In genomic region chr1:96871528-96872360, GRCm38 (mm10) we compare ENCODE assay signal across 8 mouse cellular contexts. TPM values are rescaled to one million over a fixed set of nuclear protein-coding genes. Genes with fewer than 3 reads are reported as not detected.
DNase-seq lines count a peak whose midpoint lies in the region; ATAC-seq lines count a peak whose summit lies in the region.

TSS of gene Slco4c1 (minus strand) at chr1:96872171.

- H3K4me2 ChIP-seq in forebrain, embryonic 16.5 days (ENCODE audit: low read length): peak within 1 kb of the TSS; percentile 97
- H3K4me2 ChIP-seq in stomach, embryonic 14.5 days (replicated peaks; ENCODE audit: low read depth, low read length): peak within 1 kb of the TSS; percentile 75

- ATAC-seq in forebrain, embryonic 16.5 days: peak; percentile 85
- ATAC-seq in stomach, embryonic 14.5 days (ENCODE audit: insufficient number of reproducible peaks, insufficient read depth, low FRiP score, low read depth): peak; percentile 93

- H3K27me3 ChIP-seq in forebrain, embryonic 16.5 days (replicated peaks; ENCODE audit: control insufficient read depth, insufficient read depth, low read length): no peaks in the 10 kb centered on the region
- peaks cover 33% of the 10 kb centered on the region for H3K27me3 ChIP-seq in limb, embryonic 10.5 days (ENCODE audit: low read depth, poor library complexity, severe bottlenecking)
- no peaks in the 10 kb centered on the region for H3K27me3 ChIP-seq in stomach, embryonic 14.5 days (ENCODE audit: control insufficient read depth, insufficient read depth, low read length)

- H3K4me3 ChIP-seq in forebrain, embryonic 16.5 days (replicated peaks; ENCODE audit: low read length): peak within 1 kb of the TSS; percentile 66
- peak within 1 kb of the TSS; percentile 57 for H3K4me3 ChIP-seq in limb, embryonic 10.5 days
- H3K4me3 ChIP-seq in stomach, embryonic 14.5 days (ENCODE audit: low read depth, low read length): peak within 1 kb of the TSS; percentile 47

- H3K9ac ChIP-seq in forebrain, embryonic 16.5 days (replicated peaks; ENCODE audit: low read depth, low read length): peak within 1 kb of the TSS; percentile 68
- no peak within 1 kb of the TSS for H3K9ac ChIP-seq in stomach, embryonic 14.5 days (replicated peaks; ENCODE audit: low read depth, low read length)

- H3K4me1 ChIP-seq in forebrain, embryonic 16.5 days (replicated peaks; ENCODE audit: control insufficient read depth, insufficient read depth, low read length): peaks cover 7% of the 10 kb centered on the region; the same call in 1 of the 2 replicates
- peaks cover 10% of the 10 kb centered on the region for H3K4me1 ChIP-seq in limb, embryonic 10.5 days
- H3K4me1 ChIP-seq in stomach, embryonic 14.5 days (ENCODE audit: control insufficient read depth, insufficient read depth, low read length): peaks cover 5% of the 10 kb centered on the region; the same call in 1 of the 2 replicates

- no peak within 1 kb of the TSS for H3K27ac ChIP-seq in forebrain, embryonic 16.5 days (ENCODE audit: low read length)
- no peak within 1 kb of the TSS for H3K27ac ChIP-seq in limb, embryonic 10.5 days
- H3K27ac ChIP-seq in stomach, embryonic 14.5 days (ENCODE audit: low read length): no peak within 1 kb of the TSS

- no peaks in the 10 kb centered on the region for H3K9me3 ChIP-seq in forebrain, embryonic 16.5 days (ENCODE audit: control insufficient read depth, low read length)
- H3K9me3 ChIP-seq in limb, embryonic 10.5 days (replicated peaks): no peaks in the 10 kb centered on the region
- no peaks in the 10 kb centered on the region for H3K9me3 ChIP-seq in stomach, embryonic 14.5 days (ENCODE audit: control insufficient read depth, low read depth, low read length)

- WGBS in forebrain, embryonic 16.5 days: 1% methylated on average over 40 of the region's 40 CpGs
- WGBS in limb, embryonic 10.5 days: 2% methylated on average over 40 of the region's 40 CpGs
- 2% methylated on average over 40 of the region's 40 CpGs for WGBS in stomach, embryonic 14.5 days

- no peaks in the 10 kb centered on the region for H3K36me3 ChIP-seq in forebrain, embryonic 16.5 days (ENCODE audit: control insufficient read depth, insufficient read depth)
- H3K36me3 ChIP-seq in limb, embryonic 10.5 days: no peaks in the 10 kb centered on the region
- H3K36me3 ChIP-seq in stomach, embryonic 14.5 days (ENCODE audit: control insufficient read depth, insufficient read depth, low read length): no peaks in the 10 kb centered on the region

- peak; percentile 53 for DNase-seq in adrenal gland, postnatal 10 days
- DNase-seq in adrenal gland, adult 18-20 months (ENCODE audit: low spot score in 2 of 2): no peak
- peak; percentile 18 for DNase-seq in cerebellum, adult 11-12 months
- DNase-seq in kidney, adult 18-20 months: peak; percentile 68
- DNase-seq in limb, embryonic 10.5 days (ENCODE audit: low spot score): peak; percentile 38
- DNase-seq in mesoderm, embryonic 11.5 days (ENCODE audit: low read depth, low spot score): peak; percentile 21

RNA-seq across cellular contexts. Expression of gene Slco4c1, which starts in this region (rescaled TPM):
- under 1 TPM; 0.06 to 0.09 TPM for total RNA-seq in adrenal gland, postnatal 10 days (2021)
- not detected for total RNA-seq in adrenal gland, adult 18-20 months (2021)
- 0.62 and 0.81 TPM in 2 replicates for polyA plus RNA-seq in forebrain, embryonic 16.5 days (2015; fragmentation: Nextera tagmentation; extraction: Ambion mirVana)
- polyA plus RNA-seq in limb, embryonic 10.5 days (2016; fragmentation: Nextera tagmentation; extraction: Ambion mirVana): not detected in 2 replicates
- 0.12 and 0.39 TPM in 2 replicates for polyA plus RNA-seq in stomach, embryonic 14.5 days (2014; fragmentation: Nextera tagmentation; extraction: Ambion mirVana)

Comparison
In these comparisons a context has a peak if more than half of its experiments do, and no peak if none do; other contexts are left out.
1. Peak in DNase-seq in adrenal gland, postnatal 10 days; RNA of the gene not detected or under 1 TPM.
2. Peak in ATAC-seq, H3K4me3 ChIP-seq, H3K9ac ChIP-seq and H3K4me2 ChIP-seq in forebrain, embryonic 16.5 days; RNA of the gene not detected or under 1 TPM.
3. Peak in DNase-seq and H3K4me3 ChIP-seq in limb, embryonic 10.5 days; RNA of the gene not detected or under 1 TPM.
4. Peak in ATAC-seq, H3K4me3 ChIP-seq and H3K4me2 ChIP-seq in stomach, embryonic 14.5 days; RNA of the gene not detected or under 1 TPM.
5. DNase-seq: peak in cerebellum, adult 11-12 months (single experiment), kidney, adult 18-20 months (single experiment) and mesoderm, embryonic 11.5 days (single experiment); none in adrenal gland, adult 18-20 months (0 of 2).
6. Peak in every context shown above with its lines, with median percentiles within 50 percentile points of each other: H3K4me3 ChIP-seq.